Mouse (Mus musculus): ENCODE data around the gene Arl9.
"Not testable (repeated sequence)": the region's sequence is repeated elsewhere in the genome, so short reads cannot be mapped to it uniquely, and the experiment has no call there.

Gene Arl9

DNA sequence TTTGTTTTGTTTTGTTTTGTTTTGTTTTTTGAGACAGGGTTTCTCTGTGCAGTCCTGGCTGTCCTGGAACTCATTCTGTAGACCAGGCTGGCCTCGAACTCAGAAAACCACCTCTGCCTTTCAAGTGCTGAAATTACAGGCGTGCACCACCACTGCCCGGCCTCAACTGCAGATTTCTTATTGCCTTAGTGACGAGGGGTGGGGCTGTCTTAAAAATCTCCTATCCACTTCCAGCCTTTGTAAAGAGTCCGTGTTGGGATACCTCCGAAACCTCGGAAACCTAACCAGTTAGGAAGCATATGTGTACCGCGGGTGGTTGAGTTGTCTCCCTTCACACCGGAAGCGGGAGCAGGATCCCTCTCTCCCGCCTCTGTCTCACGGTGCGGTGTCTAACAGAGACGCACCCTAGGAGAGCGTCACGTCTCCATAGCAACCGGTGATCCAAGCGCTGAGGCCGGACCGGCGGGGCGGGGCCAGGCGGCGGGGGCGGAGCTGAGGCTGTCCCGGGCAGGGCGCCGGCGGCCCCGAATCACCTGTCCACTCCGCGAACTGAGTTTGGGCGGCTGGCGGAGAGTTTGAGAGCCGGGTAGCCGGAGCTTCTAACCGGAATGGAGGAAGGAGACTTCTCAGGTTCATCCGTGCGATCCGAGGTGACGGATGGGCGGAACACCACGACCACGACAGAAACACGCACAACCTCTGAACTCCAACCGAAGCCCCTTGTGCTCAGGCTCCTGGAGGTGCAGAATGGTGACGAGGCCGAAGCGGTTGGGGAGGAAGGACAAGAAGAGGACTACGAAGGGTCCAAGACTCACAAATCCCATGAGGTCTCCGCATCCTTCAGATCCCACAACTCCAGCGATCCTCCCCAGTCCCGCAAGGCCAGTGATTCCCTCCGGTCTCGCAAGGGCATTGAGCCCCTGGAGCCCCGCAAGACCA is 12.0 kb downstream of the Arl9 start, which contains the start of gene Thegl:
Gene Thegl (plus strand): TSS at position 480 of the 939 bp plus-strand sequence.
- peak; percentile 40 for DNase-seq (ENCODE audit: low read depth, low spot score)

DNA sequence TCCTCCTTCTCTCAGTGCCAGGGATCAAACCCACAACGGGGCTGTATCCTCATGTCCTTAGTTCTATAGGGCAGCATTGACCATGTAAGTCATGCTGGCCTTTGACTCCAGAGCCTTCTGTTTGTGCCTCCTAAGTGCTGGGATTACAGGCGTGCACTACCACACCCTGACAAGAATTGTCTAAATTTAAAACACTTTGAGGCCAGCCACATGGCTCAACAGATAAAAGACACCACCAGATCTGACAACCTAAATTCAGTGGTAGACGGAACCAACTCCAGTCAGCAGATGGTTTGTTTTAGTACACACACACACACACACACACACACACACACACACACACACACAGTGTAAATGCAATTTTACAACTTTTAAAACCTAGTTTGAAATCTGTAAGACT is 24.2 kb downstream of the Arl9 start:
- DNase-seq (ENCODE audit: low read depth, low spot score): no peak

DNA sequence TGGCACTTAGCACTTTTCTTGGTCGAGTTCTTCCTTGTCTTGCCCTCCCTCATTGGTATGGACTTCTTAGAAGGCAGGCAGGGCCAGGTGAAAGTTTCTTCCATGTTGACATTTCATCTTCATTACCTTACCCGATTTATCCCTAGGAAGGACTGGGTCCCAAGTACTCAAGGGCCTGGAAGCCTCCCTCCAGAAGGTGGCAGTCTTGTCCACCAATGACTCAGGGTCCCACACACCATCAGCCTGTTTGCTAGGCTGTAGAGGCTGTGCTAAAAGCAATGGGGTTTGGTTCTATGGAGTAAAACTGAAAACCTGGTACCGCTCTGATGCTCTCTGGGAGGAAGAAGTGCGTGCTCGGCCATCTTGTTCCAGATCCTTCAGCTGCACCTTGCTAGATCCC is 25.9 kb downstream of the Arl9 start:
- DNase-seq (ENCODE audit: low read depth, low spot score): no peak

DNA sequence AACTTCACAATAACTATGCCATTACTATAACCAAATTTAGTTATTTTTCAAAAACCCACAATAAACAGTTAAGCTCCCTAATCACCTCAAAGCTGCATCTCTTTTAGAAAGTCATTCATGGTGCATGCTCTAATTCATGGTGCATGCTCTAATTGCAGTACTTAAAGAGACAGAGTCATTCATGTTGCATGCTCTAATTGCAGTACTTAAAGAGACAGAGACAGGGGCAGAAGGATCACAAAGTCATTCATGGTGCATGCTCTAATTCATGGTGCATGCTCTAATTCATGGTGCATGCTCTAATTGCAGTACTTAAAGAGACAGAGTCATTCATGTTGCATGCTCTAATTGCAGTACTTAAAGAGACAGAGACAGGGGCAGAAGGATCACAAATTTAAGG is 31.2 kb downstream of the Arl9 start:
- not testable (repeated sequence) for DNase-seq (ENCODE audit: low read depth, low spot score)

DNA sequence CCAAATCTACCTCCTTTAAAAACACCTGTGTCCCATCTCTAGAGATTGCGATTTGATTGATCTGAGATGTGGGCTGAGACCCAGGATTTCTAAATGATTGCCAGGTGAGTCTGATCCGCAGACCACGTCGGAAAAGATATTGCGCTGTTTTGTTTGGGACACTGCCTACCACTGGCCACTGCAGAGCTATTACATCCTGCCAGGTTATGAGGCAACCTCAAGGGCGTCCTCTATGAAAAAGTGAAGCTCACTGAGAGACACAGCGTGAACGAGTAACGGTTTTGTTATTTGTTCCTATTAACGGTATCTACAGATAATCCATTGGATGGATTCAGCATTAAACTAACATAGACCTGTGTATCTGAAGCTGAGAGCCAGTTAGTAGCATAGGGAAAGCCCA is 34.6 kb downstream of the Arl9 start:
- DNase-seq (ENCODE audit: low read depth, low spot score): no peak

DNA sequence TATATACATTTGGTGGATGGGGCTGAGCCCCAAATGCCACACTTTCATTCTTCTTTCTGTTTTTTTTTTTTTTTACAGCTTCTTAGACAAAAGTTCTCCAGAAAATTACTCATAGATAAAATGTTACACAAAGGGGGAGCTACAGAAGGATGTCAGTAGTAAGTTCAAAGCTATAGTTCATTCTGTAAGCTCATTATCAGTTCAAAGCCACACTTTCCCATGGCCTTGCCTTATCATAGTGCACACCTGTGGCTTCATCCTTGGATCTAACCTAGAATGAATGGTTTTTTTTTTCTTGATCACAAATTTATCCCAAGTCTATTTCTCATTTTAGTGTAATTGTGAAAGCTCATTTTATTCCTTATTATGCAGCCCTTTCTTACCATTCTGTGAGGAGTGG is 35.5 kb downstream of the Arl9 start:
- DNase-seq (ENCODE audit: low read depth, low spot score): no peak

DNA sequence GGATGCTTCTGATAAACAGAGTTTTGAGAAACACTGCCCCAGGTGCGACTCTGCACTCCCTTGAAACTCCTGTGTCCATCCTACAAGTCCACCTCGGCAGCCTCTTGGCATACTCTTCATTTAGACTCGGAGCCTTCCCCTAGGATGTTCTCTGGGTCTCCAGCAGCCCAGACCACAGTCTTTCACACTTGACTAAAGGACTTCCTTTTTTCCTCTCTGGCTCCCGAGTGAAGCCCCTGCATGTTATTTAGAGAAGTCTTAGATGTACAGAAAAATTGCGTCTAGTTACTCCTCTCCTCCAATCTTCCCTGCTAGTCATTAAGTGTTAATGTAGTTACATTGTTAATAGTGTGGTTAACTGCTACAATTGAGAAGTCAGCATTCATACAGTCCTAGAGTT is 40.5 kb downstream of the Arl9 start:
- no peak for DNase-seq (ENCODE audit: low read depth, low spot score)

DNA sequence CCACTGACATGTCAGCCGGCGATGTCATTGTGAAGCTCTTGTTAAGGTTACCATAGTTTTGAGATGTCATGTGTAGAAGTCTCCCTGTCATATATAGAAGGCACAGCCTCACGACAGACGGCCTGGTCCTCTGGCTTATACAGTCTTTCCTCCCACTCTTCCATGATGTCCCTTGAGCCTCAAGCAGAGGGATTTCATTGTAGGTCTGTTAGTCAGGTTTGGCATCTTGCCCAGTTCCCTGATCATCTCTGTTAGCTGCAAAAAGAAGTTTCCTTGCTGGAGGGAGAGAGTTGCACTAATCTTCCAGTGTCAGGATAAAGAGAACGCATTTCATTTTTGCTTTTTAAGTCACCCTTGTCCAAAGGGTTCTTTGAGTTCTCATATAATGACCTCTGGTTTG is 48.8 kb downstream of the Arl9 start:
- DNase-seq (ENCODE audit: low read depth, low spot score): no peak

DNA sequence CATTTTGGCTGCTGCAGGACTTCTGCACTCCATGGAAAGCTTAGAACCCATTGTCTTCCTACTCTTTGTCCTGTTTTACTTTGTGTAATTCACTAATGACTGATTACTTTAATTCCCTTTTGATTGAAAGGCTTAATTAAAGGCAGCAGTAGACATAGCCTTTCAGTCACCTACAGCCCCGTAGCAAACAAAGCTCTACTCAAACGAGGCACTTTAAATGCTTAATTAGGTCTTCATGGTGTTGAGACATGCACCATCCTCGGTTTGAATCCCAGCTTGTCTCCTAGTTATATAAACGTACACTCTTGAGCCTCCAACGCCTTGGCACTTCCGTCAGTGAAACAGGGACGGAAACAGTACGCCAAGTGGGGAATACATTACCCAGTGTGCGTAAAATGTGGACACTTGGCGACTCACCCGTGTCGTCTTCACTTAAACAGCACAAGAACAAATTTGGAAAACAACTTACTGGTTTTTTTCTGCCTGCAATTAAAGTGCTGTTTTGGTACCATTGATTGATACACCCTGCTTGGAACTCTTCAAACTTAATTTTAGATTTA is 53.1 kb downstream of the Arl9 start:
- peak; percentile 33 for DNase-seq (ENCODE audit: low read depth, low spot score)

Measured in telencephalon, adult 2 months (tissue).